Mouse (Mus musculus): ENCODE measurements at regions not wholly inside any gene's neighbourhood (a gene's known extent, or its start where the extent isn't known, plus 50 kb on each side); places are given as distances from the start of the nearest gene placed in this dataset.

DNA sequence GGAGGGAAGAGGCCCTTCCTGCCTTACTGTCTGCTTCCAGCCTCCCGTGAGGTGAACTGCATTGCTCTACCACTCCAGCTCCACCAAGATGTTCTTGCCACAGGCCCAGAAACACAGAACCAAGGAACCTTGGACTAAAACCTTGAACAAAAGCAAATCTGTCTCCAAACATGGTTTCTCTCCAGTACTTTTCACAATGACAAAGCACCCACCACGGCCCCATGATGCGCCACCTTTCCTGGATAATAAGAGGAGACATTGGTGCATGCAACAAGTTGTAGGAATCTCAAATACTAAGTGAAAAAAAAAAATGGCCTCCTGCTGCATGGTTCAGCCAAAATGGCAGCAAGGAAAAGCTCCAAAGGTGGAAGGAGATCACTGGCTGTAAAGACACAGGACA, 172.6 kb downstream of the Rps15a start:
- no peak for TF ChIP-seq POLR2A (IDR thresholded peaks at IDR 0.05; ENCODE audit: extremely low read depth, insufficient read depth, low read length)
- TF ChIP-seq CTCF (IDR thresholded peaks at IDR 0.05; ENCODE audit: low read depth, low read length): no peak
